Mouse (Mus musculus): ENCODE measurements around the gene Ndufaf1.

GRCm38 (mm10) chr2:119694826-119695225 is 32.2 kb upstream of the Ndufaf1 start:
- no peak for TF ChIP-seq POLR2A (IDR thresholded peaks at IDR 0.05; ENCODE audit: borderline replicate concordance, low read depth, low read length)
- TF ChIP-seq CTCF (IDR thresholded peaks at IDR 0.05; ENCODE audit: low read depth, low read length) = no peak

Measured in bone marrow macrophage, adult 2 months (primary cell).